Mouse (Mus musculus) neural tube, embryonic 13.5 days (tissue): Measurements from ENCODE around the gene Glipr1l3. TPM values are rescaled to one million over a fixed set of nuclear protein-coding genes. Genes with fewer than 3 reads are reported as not detected.
"Not testable (repeated sequence)": the region's sequence is repeated elsewhere in the genome, so short reads cannot be mapped to it uniquely, and the experiment has no call there.

ENCODE experiments used
- ATAC-seq: fragments of 200-750 bp; cut with Nextera tagmentation; 2 replicates; pipeline ENCODE4 v1.8.0; 2017; ENCODE audit warnings: low read depth, mild to moderate bottlenecking, moderate TSS enrichment, moderate library complexity
- H3K27ac ChIP-seq: fragments of 300-500 bp; sonication (generic); replicated peaks from 2 replicates; pipeline ENCODE4 v1.5.1; 2015; ENCODE audit warnings: moderate library complexity, mild to moderate bottlenecking, inconsistent platforms
- H3K27me3 ChIP-seq: fragments of 300-500 bp; sonication (generic); 2 replicates; pipeline ENCODE4 v1.6.1; 2015; ENCODE audit warnings: mild to moderate bottlenecking, inconsistent platforms
- H3K36me3 ChIP-seq: fragments of 300-500 bp; sonication (generic); 2 replicates; pipeline ENCODE4 v1.6.1; 2015; ENCODE audit warnings: mild to moderate bottlenecking, inconsistent platforms
- H3K4me1 ChIP-seq: fragments of 300-500 bp; sonication (generic); replicated peaks from 2 replicates; pipeline ENCODE4 v1.6.1; 2015; ENCODE audit warnings: inconsistent platforms
- H3K4me2 ChIP-seq: fragments of 300-500 bp; sonication (generic); 2 replicates; pipeline ENCODE4 v1.6.1; 2015; ENCODE audit warnings: inconsistent platforms, mild to moderate bottlenecking, moderate library complexity
- H3K4me3 ChIP-seq: fragments of 300-500 bp; sonication (generic); 2 replicates; pipeline ENCODE4 v1.5.1; 2015; ENCODE audit warnings: mild to moderate bottlenecking, inconsistent platforms
- H3K9ac ChIP-seq: fragments of 300-500 bp; sonication (generic); 2 replicates; pipeline ENCODE4 v1.6.1; 2015; ENCODE audit warnings: moderate library complexity, mild to moderate bottlenecking, inconsistent platforms
- H3K9me3 ChIP-seq: fragments of 300-500 bp; sonication (generic); 2 replicates; pipeline ENCODE4 v1.6.1; 2016; ENCODE audit warnings: inconsistent platforms
- WGBS: fragments of 180-500 bp; shearing (Covaris S2); methylation state at CpG from one replicate; pipeline ENCODE4 v1.1.7; 2015; 5-methylcytosine and 5-hydroxymethylcytosine counted together
- polyA plus RNA-seq: library from polyadenylated mRNA; unstranded; fragments of >200 nt; fragmentation: Nextera tagmentation; extraction: Ambion mirVana; gene quantifications from 2 replicates; pipeline ENCODE4 v1.2.1, GENCODE M21; 2015

Gene Glipr1l3
- polyA plus RNA-seq, 1 experiment from 2014 or later: 0.45 TPM

- no peaks in the 10 kb centered on the region for H3K36me3 ChIP-seq
- no peak overlapping the region for H3K4me3 ChIP-seq
- no peaks in the 10 kb centered on the region for H3K4me1 ChIP-seq
- no peaks in the 10 kb centered on the region for H3K27me3 ChIP-seq
- H3K9ac ChIP-seq: no peak overlapping the region
- H3K4me2 ChIP-seq: no peak overlapping the region
- ATAC-seq: no peak
- no peak overlapping the region for H3K27ac ChIP-seq
- H3K9me3 ChIP-seq: no peaks in the 10 kb centered on the region
- 93% methylated on average over 7 of the region's 7 CpGs for WGBS
Measured at GRCm38 (mm10) chr10:112110401-112110800, 49.7 kb downstream of the Glipr1l3 start.

GRCm38 (mm10) chr10:112105785-112106184 is 54.3 kb downstream of the Glipr1l3 start:
- H3K4me3 ChIP-seq, H3K9ac ChIP-seq, H3K27ac ChIP-seq, H3K36me3 ChIP-seq, H3K4me1 ChIP-seq, H3K9me3 ChIP-seq, ATAC-seq, H3K27me3 ChIP-seq, H3K4me2 ChIP-seq: not testable (repeated sequence)
- WGBS: 4% methylated on average over 5 of the region's 5 CpGs

Other genes with a start within 250 kb of the Glipr1l3 start
- gene Krr1, start 187.7 kb downstream of the Glipr1l3 start, polyA plus RNA-seq: 43.4 and 46.6 TPM in 2 replicates
- gene Glipr1, start 157.7 kb downstream of the Glipr1l3 start, polyA plus RNA-seq: 0.68 and 1.2 TPM in 2 replicates
- gene Glipr1l1, start 100.1 kb downstream of the Glipr1l3 start, polyA plus RNA-seq: not detected in 2 replicates
- not detected in 2 replicates for gene Glipr1l2, start 77.0 kb downstream of the Glipr1l3 start, polyA plus RNA-seq
- gene Caps2, start 3.3 kb upstream of the Glipr1l3 start, polyA plus RNA-seq: 0.24 and 0.40 TPM in 2 replicates
- 6.4 and 8.2 TPM in 2 replicates for gene Kcnc2, start 110.8 kb upstream of the Glipr1l3 start, polyA plus RNA-seq